In the genomic region with DNA sequence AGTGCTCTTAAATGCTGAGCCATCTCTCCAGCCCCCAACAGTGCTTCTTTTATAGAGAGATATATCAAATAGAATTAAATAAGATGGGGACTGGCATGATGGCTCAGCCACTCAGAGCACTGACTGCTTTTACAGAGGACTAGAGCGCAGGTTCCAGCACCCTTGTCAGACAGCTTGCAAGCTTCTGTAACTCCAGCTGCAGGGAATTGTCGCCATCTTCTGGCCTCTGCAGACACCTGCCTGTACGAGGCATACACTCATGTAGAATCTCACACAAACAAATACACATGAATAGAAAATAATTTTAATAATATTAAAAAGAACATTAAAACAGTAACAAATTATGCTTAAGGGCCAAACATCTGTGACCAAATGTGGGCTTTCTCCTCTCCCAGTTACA, we compare ENCODE assay signal across 27 mouse cellular contexts. TPM values are rescaled to one million over a fixed set of nuclear protein-coding genes. Genes with fewer than 3 reads are reported as not detected.
DNase-seq lines count a peak whose midpoint lies in the region; ATAC-seq and TF ChIP-seq lines count a peak whose summit lies in the region.
"Had no signal": no experiment of that assay in that cellular context is flagged by ENCODE, and none has a peak within 500 bp of the region (broad histone marks: within the 10 kb centered on the region; RNA-seq: fewer than 3 reads in every experiment).

No protein-coding gene starts in this region.

- peaks cover 3% of the 10 kb centered on the region for H3K27me3 ChIP-seq in CH12.LX (replicated peaks)
- H3K27me3 ChIP-seq: forebrain, embryonic 15.5 days; hindbrain, embryonic 13.5 days; limb, embryonic 15.5 days; lung, embryonic 15.5 days had no signal

- H3K4me1 ChIP-seq in CH12.LX (ENCODE audit: control insufficient read depth in 1 of 2, insufficient read depth in 2 of 2) = no peaks in the 10 kb centered on the region

- TF ChIP-seq RAD21 in CH12.LX (IDR thresholded peaks at IDR 0.05; ENCODE audit: low read depth, low read length) = peak; percentile 8

- no peak overlapping the region for H3K9ac ChIP-seq in CH12.LX (ENCODE audit: insufficient read depth, low read depth)
- H3K9ac ChIP-seq: forebrain, embryonic 15.5 days; hindbrain, embryonic 13.5 days; limb, embryonic 15.5 days; lung, embryonic 15.5 days had no signal

- no peak for ATAC-seq in megakaryocyte-erythroid progenitor cell, adult 5-6 weeks (replicated peaks; ENCODE audit: low FRiP score, low TSS enrichment, poor library complexity, severe bottlenecking)
- ATAC-seq: forebrain, embryonic 15.5 days; midbrain, embryonic 16.5 days had no signal

- dilution Hi-C loops in CH12.LX (cut with MboI; ENCODE audit: extremely low pct_ligation_motif_present, extremely low pct_unique_long_range_greater_than_20kb, low sequenced_read_pairs) = no loop called here

- no peak overlapping the region for H3K4me3 ChIP-seq in gastrocnemius, adult 2 months
- no peak overlapping the region for H3K4me3 ChIP-seq in layer of hippocampus, adult 2 months
- H3K4me3 ChIP-seq in CH12.LX (replicated peaks in 1 of 3; ENCODE audit: low read depth in 2 of 3, low read length in 2 of 3, poor library complexity in 1 of 3) = no peak overlapping the region
- H3K4me3 ChIP-seq: embryonic facial prominence, embryonic 10.5 days; forebrain, embryonic 15.5 days; hindbrain, embryonic 13.5 days; limb, embryonic 15.5 days; lung, embryonic 15.5 days had no signal

- peaks cover 10% of the 10 kb centered on the region for H3K9me3 ChIP-seq in CH12.LX (replicated peaks; ENCODE audit: low read length)
- H3K9me3 ChIP-seq: embryonic facial prominence, embryonic 10.5 days; forebrain, embryonic 15.5 days; hindbrain, embryonic 13.5 days; limb, embryonic 15.5 days; lung, embryonic 15.5 days had no signal

- intact Hi-C loops in gastrocnemius, adult 2 months (cut with DNase I) = no loop called here
- intact Hi-C loops in left cerebral cortex, postnatal 10 days (cut with DNase I) = loop anchor here (5.0 kb wide), 1 partner anchor 37 kb away; a partner anchor contains a TSS

- in situ Hi-C loops in CH12.LX (cut with MboI; ENCODE audit: low pct_ligation_motif_present, low pct_unique_long_range_greater_than_20kb, low sequenced_read_pairs) = no loop called here

- H3K4me2 ChIP-seq in CH12.LX (ENCODE audit: insufficient read depth, low read depth, poor library complexity, severe bottlenecking) = no peak overlapping the region
- H3K4me2 ChIP-seq: forebrain, embryonic 15.5 days; hindbrain, embryonic 13.5 days; limb, embryonic 15.5 days; lung, embryonic 15.5 days had no signal

- TF ChIP-seq POLR2A in CH12.LX (IDR thresholded peaks at IDR 0.05; ENCODE audit: low read depth, low read length) = no peak

- H3K27ac ChIP-seq in gastrocnemius, adult 2 months = no peak overlapping the region
- no peak overlapping the region for H3K27ac ChIP-seq in layer of hippocampus, adult 2 months
- no peak overlapping the region for H3K27ac ChIP-seq in CH12.LX (ENCODE audit: insufficient read depth, low read depth)
- H3K27ac ChIP-seq: embryonic facial prominence, embryonic 10.5 days; forebrain, embryonic 15.5 days; hindbrain, embryonic 13.5 days; limb, embryonic 15.5 days; lung, embryonic 15.5 days had no signal

- peak; percentile 8; the same call in 1 of the 2 replicates for TF ChIP-seq CTCF in gastrocnemius, adult 2 months (IDR thresholded peaks at IDR 0.05)
- 0 out of 2 replicates have a peak, but pooled peaks have one; percentile 21 for TF ChIP-seq CTCF in layer of hippocampus, adult 2 months (conservative IDR thresholded peaks at IDR 0.05)
- TF ChIP-seq CTCF in CH12.LX (conservative IDR thresholded peaks at IDR 0.05 in 1 of 2, IDR thresholded peaks at IDR 0.05 in 1 of 2; ENCODE audit: low read depth in 2 of 2, low read length in 2 of 2) = peak in 1 of 2 experiments; percentile 35; a peak in 1 of 4 replicates

- no peaks in the 10 kb centered on the region for H3K36me3 ChIP-seq in CH12.LX (replicated peaks in 1 of 2; ENCODE audit: control insufficient read depth in 1 of 2, insufficient read depth in 1 of 2, low read length in 1 of 2)
- H3K36me3 ChIP-seq: embryonic facial prominence, embryonic 10.5 days; forebrain, embryonic 15.5 days; G1E; hindbrain, embryonic 13.5 days; limb, embryonic 15.5 days; lung, embryonic 15.5 days had no signal

- H3K79me2 ChIP-seq in CH12.LX (replicated peaks; ENCODE audit: control insufficient read depth, extremely low read depth, insufficient read depth, poor library complexity, severe bottlenecking) = no peaks in the 10 kb centered on the region

- DNase-seq in gastrocnemius, adult 2 months = no peak
- DNase-seq in gastrocnemius, postnatal 25 days = no peak
- no peak for DNase-seq in layer of hippocampus, adult 2 months (ENCODE audit: low spot score in 2 of 2)
- no peak for DNase-seq in layer of hippocampus, adult 8-10 months (ENCODE audit: low spot score in 2 of 2)
- DNase-seq in CH12.LX (ENCODE audit: extremely low read depth) = no peak
- peak; percentile 76 for DNase-seq in R1 (ENCODE audit: low read depth, low spot score)
- DNase-seq in left cerebral cortex, postnatal 10 days (ENCODE audit: extremely low spot score in 1 of 2, low spot score in 2 of 2) = no peak
- DNase-seq: adrenal gland, postnatal 25 days; cerebellum, adult 9-10 months; gastrocnemius, postnatal 10 days; kidney, adult 9 months; layer of hippocampus, adult 9-11 months; left cerebral cortex, postnatal 4 days; lung, postnatal 4 days; right cerebral cortex, adult 18-20 months; right cerebral cortex, postnatal 4 days; thymus, adult 2 months; thymus, postnatal 4 days had no signal

- no peak for TF ChIP-seq EP300 in CH12.LX (IDR thresholded peaks at IDR 0.05; ENCODE audit: low read length)

TF ChIP-seq in CH12.LX, 34 proteins besides CTCF, POLR2A, EP300 and RAD21:
- TF ChIP-seq JUN (IDR thresholded peaks at IDR 0.05; ENCODE audit: insufficient read depth, low read depth, low read length) (no peak), JUND (conservative IDR thresholded peaks at IDR 0.05; ENCODE audit: low read depth, low read length) (no peak), CHD1 (IDR thresholded peaks at IDR 0.05; ENCODE audit: low read depth, low read length) (no peak), SMC3 (IDR thresholded peaks at IDR 0.05; ENCODE audit: low read depth, low read length) (no peak; the same call in 1 of the 2 replicates), ELF1 (IDR thresholded peaks at IDR 0.05; ENCODE audit: low read depth, low read length) (no peak), POLR2AphosphoS2 (IDR thresholded peaks at IDR 0.05; ENCODE audit: low read depth, low read length) (no peak), GABPA (IDR thresholded peaks at IDR 0.05; ENCODE audit: insufficient replicate concordance, low read depth, low read length) (no peak), UBTF (IDR thresholded peaks at IDR 0.05; ENCODE audit: low read depth, low read length) (no peak), SIN3A (IDR thresholded peaks at IDR 0.05; ENCODE audit: low read length) (no peak), NELFE (IDR thresholded peaks at IDR 0.05; ENCODE audit: low read depth, low read length) (no peak), E2F4 (IDR thresholded peaks at IDR 0.05; ENCODE audit: insufficient replicate concordance, low read depth, low read length) (no peak), NRF1 (IDR thresholded peaks at IDR 0.05; ENCODE audit: low read depth, low read length) (no peak)
TF ChIP-seq in CH12.LX: peak in this region for 0.

RNA-seq across cellular contexts. Expression of a gene that starts 13.3 kb away (rescaled TPM):
- 10 to 100 TPM; 14.9 to 18.4 TPM for total RNA-seq in gastrocnemius, adult 2 months (2021)
- 10 to 100 TPM; 13.3 to 13.4 TPM for total RNA-seq in gastrocnemius, postnatal 25 days (2021)
- total RNA-seq in layer of hippocampus, adult 2 months (2021) = 10 to 100 TPM; 61.3 to 64.6 TPM
- total RNA-seq in layer of hippocampus, adult 8-10 months (2022) = 10 to 100 TPM; 52.0 to 71.5 (median 61.4) TPM
- total RNA-seq in CH12.LX (2012; rRNA removed) (9.5 and 10.1 TPM in 2 replicates), CH12.LX (2014; rRNA removed) (6.7 and 7.7 TPM in 2 replicates)
- polyA plus RNA-seq in CH12.LX (2012; ENCODE audit: insufficient read length, low read depth) = 23.4 and 23.6 TPM in 2 replicates
- 49.6 and 59.1 TPM in 2 replicates for total RNA-seq in megakaryocyte-erythroid progenitor cell, adult 5-6 weeks (2014; fragmentation: Nextera tagmentation)
- total RNA-seq in megakaryocyte-erythroid progenitor cell, adult 5-6 weeks (2017) = 12.5 and 18.7 TPM in 2 replicates
- total RNA-seq in left cerebral cortex, postnatal 10 days (2021) = 10 to 100 TPM; 60.4 to 64.9 TPM

RNA-seq across cellular contexts. Expression of a gene that starts 37.8 kb away (rescaled TPM):
- total RNA-seq in gastrocnemius, adult 2 months (2021) = under 1 TPM in 1 of 2 experiments, not detected in 1; 0.08 TPM
- not detected for total RNA-seq in gastrocnemius, postnatal 25 days (2021)
- 1 to 10 TPM; 3.7 TPM for total RNA-seq in layer of hippocampus, adult 2 months (2021)
- total RNA-seq in layer of hippocampus, adult 8-10 months (2022) = 1 to 10 TPM; 4.0 to 5.5 (median 4.7) TPM
- total RNA-seq in CH12.LX (2012; rRNA removed) (0.17 and 0.25 TPM in 2 replicates), CH12.LX (2014; rRNA removed) (0.04 TPM in 1 of 2 replicates, not detected in the other)
- 0.41 and 1.1 TPM in 2 replicates for polyA plus RNA-seq in CH12.LX (2012; ENCODE audit: insufficient read length, low read depth)
- 0.30 and 0.42 TPM in 2 replicates for total RNA-seq in megakaryocyte-erythroid progenitor cell, adult 5-6 weeks (2014; fragmentation: Nextera tagmentation)
- not detected in 2 replicates for total RNA-seq in megakaryocyte-erythroid progenitor cell, adult 5-6 weeks (2017)
- total RNA-seq in left cerebral cortex, postnatal 10 days (2021) = 1 to 10 TPM; 8.9 to 9.0 TPM
- total RNA-seq: common myeloid progenitor, adult 5-6 weeks had no signal
